Mouse (Mus musculus) G1E (cell line): ENCODE data around the gene Snx1.

Source experiments
- CTCF ChIP-seq: IDR thresholded peaks from 2 replicates; pipeline ENCODE4 v1.5.1; 2012; ENCODE audit warnings: low read depth, low read length, inconsistent platforms, mixed read lengths
- GATA2 ChIP-seq: IDR thresholded peaks from 2 replicates; pipeline ENCODE4 v1.6.1; 2012; ENCODE audit warnings: low read depth, low read length, inconsistent platforms, borderline replicate concordance

GRCm38 (mm10) chr9:66059583-66060307, 66.6 kb downstream of the Snx1 start, which contains the start of gene Ppib:
- TF ChIP-seq CTCF (no peak), GATA2 (no peak)
